Mouse (Mus musculus) brain, adult 10 weeks (tissue): ENCODE measurements around the gene Ccdc181. TPM values are rescaled to one million over a fixed set of nuclear protein-coding genes. Genes with fewer than 3 reads are reported as not detected.

ENCODE experiments used
- polyA plus RNA-seq: library from polyadenylated mRNA; stranded (reverse); fragments of 350-450 nt; fragmentation: Illumina TruSeq; extraction: RNeasy Lipid Tissue Mini Kit (QIAGEN cat#74804); gene quantifications from one replicate; pipeline ENCODE4 v1.2.3, GENCODE M21; 2015; ENCODE audit warnings: low read depth, low replicate concordance

Ccdc181 gene
- polyA plus RNA-seq, result 28.3 TPM

GRCm38 (mm10) chr1:164275455-164275954 is at the start of gene Ccdc181:
Gene Ccdc181 (plus strand): TSS chr1:164275585.

DNA sequence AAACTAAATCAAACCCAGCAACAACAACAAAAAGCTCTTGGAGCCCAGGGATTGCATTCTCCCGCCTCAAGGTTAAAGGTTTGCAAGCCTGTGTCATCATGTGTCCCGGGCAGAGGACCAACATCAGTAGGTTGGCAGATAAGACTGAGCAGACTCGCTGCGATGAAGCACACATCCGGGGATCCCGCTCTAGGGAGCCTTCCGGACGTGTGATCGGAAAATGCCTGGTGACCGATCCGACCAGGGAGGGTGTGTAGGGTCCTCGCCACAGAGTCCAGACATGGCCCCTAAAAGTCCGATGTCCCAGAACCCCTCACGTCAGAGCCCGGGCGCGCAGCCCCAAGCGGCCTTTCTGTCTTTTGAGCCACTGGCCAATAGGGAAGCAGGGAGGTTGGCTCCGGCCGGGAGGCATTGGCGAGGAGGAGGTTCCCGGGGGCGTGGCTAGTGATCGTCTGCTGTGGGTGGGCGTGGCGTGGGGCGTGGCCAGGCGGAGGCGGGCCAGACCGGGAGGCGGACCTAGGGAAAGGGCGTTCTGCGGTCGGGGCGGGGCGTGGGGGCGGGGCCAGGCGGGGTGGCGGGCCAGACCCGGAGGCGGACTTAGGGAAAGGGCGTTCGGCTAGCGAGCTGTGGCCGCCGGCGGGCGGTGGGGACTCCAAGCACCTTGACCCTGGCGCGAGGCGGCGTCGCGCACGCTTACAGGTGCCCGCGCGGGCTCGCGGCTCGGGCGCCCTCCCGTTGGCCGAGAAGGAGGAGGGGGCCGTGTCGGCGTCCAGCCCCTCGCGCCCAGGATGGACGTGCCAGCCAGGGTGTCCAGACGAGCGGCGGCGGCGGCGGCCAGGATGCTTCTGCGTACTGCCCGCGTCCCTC is 26.7 kb upstream of the Ccdc181 start, which contains the start of gene Slc19a2:
Gene Slc19a2 (plus strand): TSS at position 582 of the 867 bp plus-strand sequence.

DNA sequence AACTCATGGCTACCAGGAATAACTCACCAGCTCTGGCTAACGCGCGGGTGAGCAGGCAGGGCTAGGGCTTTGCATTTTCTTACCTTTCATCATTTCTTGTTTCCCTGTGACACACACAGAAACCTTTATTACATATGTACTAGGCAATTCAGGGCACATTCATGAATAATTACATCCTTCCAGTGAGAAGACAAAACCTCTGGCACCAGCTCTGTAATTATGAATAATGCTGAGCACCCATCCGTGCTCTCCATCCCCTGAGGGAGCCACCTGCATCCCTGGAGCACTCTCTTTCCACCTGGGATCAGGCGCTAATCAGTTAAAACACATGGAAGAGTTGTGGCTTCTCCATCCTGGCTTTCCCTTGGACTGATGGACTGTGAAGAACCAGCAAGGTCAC is 28.4 kb downstream of the Ccdc181 start, which contains the start of gene Nme7:
Gene Nme7 (plus strand): TSS at position 301 of the 400 bp plus-strand sequence.

DNA sequence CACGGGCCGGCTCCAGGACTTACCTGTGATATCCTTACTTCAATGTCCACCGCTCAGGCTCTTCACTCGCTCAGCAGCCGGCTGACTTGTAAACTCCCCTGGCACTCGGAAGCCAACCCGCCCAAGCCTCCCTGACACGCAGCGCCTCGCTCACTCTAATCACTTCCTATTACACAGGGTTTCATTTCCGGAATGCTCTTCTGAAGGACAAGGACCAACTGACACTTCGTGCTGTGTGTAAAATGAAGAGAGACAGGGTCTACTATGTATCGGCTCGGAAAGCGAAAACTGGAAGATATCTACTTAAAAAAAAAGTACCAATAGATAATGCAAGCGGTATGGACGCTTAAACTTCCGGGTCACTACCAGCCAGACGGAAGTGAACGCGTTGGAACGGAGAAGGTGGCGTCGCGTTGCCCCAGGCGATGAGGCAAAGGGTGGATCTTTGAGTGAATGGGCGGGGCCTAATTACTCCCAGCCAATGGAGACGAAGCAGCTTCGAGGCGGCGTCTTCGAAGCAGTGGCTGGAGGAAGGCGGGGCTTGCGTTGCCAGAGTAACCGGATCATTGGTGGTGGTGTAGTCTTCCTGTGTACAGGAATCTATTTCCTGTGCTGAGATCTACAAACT is 31.9 kb downstream of the Ccdc181 start, which contains the start of gene Blzf1:
Gene Blzf1 (minus strand): TSS at position 366 of the 628 bp plus-strand sequence.

Other genes starting within 250 kb of the Ccdc181 start
- gene Sele, start 227.4 kb upstream of the Ccdc181 start, polyA plus RNA-seq, result not detected
- not detected for gene Sell, start 213.6 kb upstream of the Ccdc181 start, polyA plus RNA-seq
- not detected for gene Selp, start 160.3 kb upstream of the Ccdc181 start, polyA plus RNA-seq
- gene F5, start 123.7 kb upstream of the Ccdc181 start, polyA plus RNA-seq, result 2.1 TPM
- gene Slc19a2, start 26.5 kb upstream of the Ccdc181 start, polyA plus RNA-seq, result 12.7 TPM
- gene Nme7, start 28.5 kb downstream of the Ccdc181 start, polyA plus RNA-seq, result 26.9 TPM
- 21.4 TPM for gene Blzf1, start 31.9 kb downstream of the Ccdc181 start, polyA plus RNA-seq
- gene Atp1b1, start 182.8 kb downstream of the Ccdc181 start, polyA plus RNA-seq, result 1,715 TPM